In the genomic region with DNA sequence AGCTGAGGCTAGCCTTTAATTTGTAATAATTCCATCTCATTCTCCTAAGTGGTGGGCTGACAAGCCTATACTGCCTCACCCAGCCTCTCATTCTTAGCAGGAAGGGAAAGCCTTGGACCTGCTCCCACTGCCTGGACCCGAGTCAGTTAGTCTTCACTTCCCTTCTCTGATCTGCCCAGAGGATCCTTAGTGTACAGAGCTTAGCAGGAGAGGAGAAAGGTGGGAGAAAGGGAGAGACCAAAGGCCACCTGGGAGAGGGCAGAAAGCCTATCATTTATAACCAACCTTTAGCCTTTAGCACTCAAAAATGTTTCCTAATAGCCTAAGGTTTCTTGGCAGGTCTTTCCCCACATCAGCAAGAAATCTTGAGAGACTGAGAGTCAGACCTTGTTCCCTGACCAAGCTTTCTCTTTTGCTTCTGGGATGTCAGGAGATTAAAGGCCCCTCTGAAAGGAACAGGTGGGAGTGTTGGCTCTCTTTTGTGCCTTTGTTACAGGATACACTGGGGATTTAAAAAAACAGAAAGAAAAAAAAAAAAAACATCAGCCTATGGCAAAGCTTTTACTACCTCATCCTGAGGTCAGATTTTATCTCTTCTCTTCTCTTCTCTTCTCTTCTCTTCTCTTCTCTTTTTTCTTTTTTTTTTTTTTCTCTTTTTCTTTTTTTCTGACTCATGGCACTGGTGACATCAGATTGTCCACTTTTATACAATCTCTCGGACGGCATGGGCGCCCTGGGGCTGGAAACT, we compare ENCODE assay signal across 10 mouse cellular contexts. TPM values are rescaled to one million over a fixed set of nuclear protein-coding genes. Genes with fewer than 3 reads are reported as not detected.
DNase-seq lines count a peak whose midpoint lies in the region; ATAC-seq and TF ChIP-seq lines count a peak whose summit lies in the region.
"Had no signal": no experiment of that assay in that cellular context is flagged by ENCODE, and none has a peak within 500 bp of the region (broad histone marks: within the 10 kb centered on the region; RNA-seq: fewer than 3 reads in every experiment).

No protein-coding gene starts in this region.

- H3K4me2 ChIP-seq in intestine, embryonic 16.5 days (ENCODE audit: low read depth, low read length), result peak overlapping the region; percentile 7; the same call in 1 of the 2 replicates
- peak overlapping the region; percentile 97 for H3K4me2 ChIP-seq in neural tube, embryonic 13.5 days

- H3K9ac ChIP-seq in intestine, embryonic 16.5 days (ENCODE audit: low read depth, low read length), result no peak overlapping the region
- H3K9ac ChIP-seq in neural tube, embryonic 13.5 days, result peak overlapping the region; percentile 58

- no peak overlapping the region for H3K4me3 ChIP-seq in spleen, adult 2 months (ENCODE audit: extremely low read depth, insufficient read depth, insufficient read length)
- H3K4me3 ChIP-seq in intestine, embryonic 16.5 days (ENCODE audit: low read length), result no peak overlapping the region
- peak overlapping the region; percentile 71 for H3K4me3 ChIP-seq in neural tube, embryonic 13.5 days

- H3K27me3 ChIP-seq in spleen, adult 2 months (ENCODE audit: control insufficient read depth, insufficient read depth, low read length), result no peaks in the 10 kb centered on the region
- H3K27me3 ChIP-seq in intestine, embryonic 16.5 days (replicated peaks; ENCODE audit: control insufficient read depth, insufficient read depth, low read length), result no peaks in the 10 kb centered on the region
- no peaks in the 10 kb centered on the region for H3K27me3 ChIP-seq in neural tube, embryonic 13.5 days

- intact Hi-C loops in heart, postnatal 14 days (cut with DNase I), result loop anchor here (5.0 kb wide), 1 partner anchor 208 kb away; no protein-coding TSS in a partner anchor

- 0 out of 2 replicates have a peak, but pooled peaks cover 1% of the 10 kb centered on the region for H3K36me3 ChIP-seq in spleen, adult 2 months (ENCODE audit: control insufficient read depth, insufficient read depth, low read length)
- H3K36me3 ChIP-seq in intestine, embryonic 16.5 days (ENCODE audit: control insufficient read depth, insufficient read depth, low read length), result no peaks in the 10 kb centered on the region
- no peaks in the 10 kb centered on the region for H3K36me3 ChIP-seq in neural tube, embryonic 13.5 days

- no peaks in the 10 kb centered on the region for H3K9me3 ChIP-seq in intestine, embryonic 16.5 days (ENCODE audit: control insufficient read depth, low read length)
- no peaks in the 10 kb centered on the region for H3K9me3 ChIP-seq in neural tube, embryonic 13.5 days

- no peak for TF ChIP-seq CTCF in spleen, adult 2 months (IDR thresholded peaks at IDR 0.05; ENCODE audit: extremely low read depth, insufficient read depth, insufficient read length, insufficient replicate concordance)

- peak; percentile 93 for DNase-seq in heart, adult 11 months
- no peak for DNase-seq in heart, postnatal 14 days
- no peak for DNase-seq in spleen, adult 2 months (ENCODE audit: low read depth in 1 of 2, low spot score in 2 of 2)
- DNase-seq in spleen, adult 12 weeks (ENCODE audit: low spot score), result no peak
- no peak for DNase-seq in lung, postnatal 10 days
- no peak for DNase-seq in ovary, postnatal 14 days (ENCODE audit: low spot score)
- DNase-seq: adrenal gland, postnatal 14 days; layer of hippocampus, adult 9-11 months had no signal

- H3K27ac ChIP-seq in spleen, adult 2 months (ENCODE audit: insufficient read depth, low read length), result peak overlapping the region; percentile 98
- peak overlapping the region; percentile 79 for H3K27ac ChIP-seq in intestine, embryonic 16.5 days (ENCODE audit: low read length)
- peak overlapping the region; percentile 28; the same call in 1 of the 2 replicates for H3K27ac ChIP-seq in neural tube, embryonic 13.5 days (replicated peaks)

- WGBS in spleen, adult 2 months, result 47% methylated on average over 4 of the region's 4 CpGs
- 57% methylated on average over 4 of the region's 4 CpGs for WGBS in intestine, embryonic 16.5 days
- WGBS in neural tube, embryonic 13.5 days, result 75% methylated on average over 4 of the region's 4 CpGs

- no peak for TF ChIP-seq POLR2A in spleen, adult 2 months (IDR thresholded peaks at IDR 0.05; ENCODE audit: low read depth, low read length)

- H3K4me1 ChIP-seq in spleen, adult 2 months (ENCODE audit: control insufficient read depth, insufficient read depth, insufficient read length), result peaks cover 34% of the 10 kb centered on the region
- peaks cover 23% of the 10 kb centered on the region for H3K4me1 ChIP-seq in intestine, embryonic 16.5 days (ENCODE audit: control insufficient read depth, insufficient read depth, low read length)
- H3K4me1 ChIP-seq in neural tube, embryonic 13.5 days (replicated peaks), result peaks cover 63% of the 10 kb centered on the region

- peak; percentile 31 for ATAC-seq in intestine, embryonic 16.5 days
- no peak for ATAC-seq in neural tube, embryonic 13.5 days (ENCODE audit: low read depth)

RNA-seq across cellular contexts. Expression of a gene that starts 3.0 kb away (rescaled TPM):
- total RNA-seq in heart, postnatal 14 days (2021), result 10 to 100 TPM; 23.4 to 25.8 TPM
- polyA plus RNA-seq in spleen, adult 2 months (2012; rRNA removed), result 57.3 and 62.8 TPM in 2 replicates
- polyA plus RNA-seq in intestine, embryonic 16.5 days (2015; fragmentation: Nextera tagmentation; extraction: Ambion mirVana), result 22.0 and 27.7 TPM in 2 replicates
- polyA plus RNA-seq in neural tube, embryonic 13.5 days (2015; fragmentation: Nextera tagmentation; extraction: Ambion mirVana), result 17.5 and 20.4 TPM in 2 replicates

RNA-seq across cellular contexts. Expression of a gene that starts 21.1 kb away (rescaled TPM):
- 10 to 100 TPM; 15.7 to 16.5 TPM for total RNA-seq in heart, postnatal 14 days (2021)
- polyA plus RNA-seq in spleen, adult 2 months (2012; rRNA removed), result 11.5 and 13.5 TPM in 2 replicates
- polyA plus RNA-seq in intestine, embryonic 16.5 days (2015; fragmentation: Nextera tagmentation; extraction: Ambion mirVana), result 5.6 and 6.0 TPM in 2 replicates
- 4.7 TPM in 2 replicates for polyA plus RNA-seq in neural tube, embryonic 13.5 days (2015; fragmentation: Nextera tagmentation; extraction: Ambion mirVana)

RNA-seq across cellular contexts. Expression of a gene that starts 24.6 kb away (rescaled TPM):
- 10 to 100 TPM; 42.2 to 44.1 TPM for total RNA-seq in heart, postnatal 14 days (2021)
- 1.1 and 1.6 TPM in 2 replicates for polyA plus RNA-seq in spleen, adult 2 months (2012; rRNA removed)
- polyA plus RNA-seq in intestine, embryonic 16.5 days (2015; fragmentation: Nextera tagmentation; extraction: Ambion mirVana), result 2.4 and 2.7 TPM in 2 replicates
- polyA plus RNA-seq in neural tube, embryonic 13.5 days (2015; fragmentation: Nextera tagmentation; extraction: Ambion mirVana), result 0.54 and 1.7 TPM in 2 replicates

RNA-seq across cellular contexts. Expression of a gene that starts 47.8 kb away (rescaled TPM):
- total RNA-seq in heart, postnatal 14 days (2021), result 10 to 100 TPM; 84.8 to 93.3 TPM
- polyA plus RNA-seq in spleen, adult 2 months (2012; rRNA removed), result 64.2 and 72.8 TPM in 2 replicates
- polyA plus RNA-seq in intestine, embryonic 16.5 days (2015; fragmentation: Nextera tagmentation; extraction: Ambion mirVana), result 34.8 and 36.3 TPM in 2 replicates
- polyA plus RNA-seq in neural tube, embryonic 13.5 days (2015; fragmentation: Nextera tagmentation; extraction: Ambion mirVana), result 47.3 and 51.3 TPM in 2 replicates

RNA-seq across cellular contexts. Expression of a gene that starts 53.4 kb away (rescaled TPM):
- total RNA-seq in heart, postnatal 14 days (2021), result 100 to 1,000 TPM; 124 to 130 TPM
- 51.7 and 54.1 TPM in 2 replicates for polyA plus RNA-seq in spleen, adult 2 months (2012; rRNA removed)
- 84.2 and 98.1 TPM in 2 replicates for polyA plus RNA-seq in intestine, embryonic 16.5 days (2015; fragmentation: Nextera tagmentation; extraction: Ambion mirVana)
- 122 and 128 TPM in 2 replicates for polyA plus RNA-seq in neural tube, embryonic 13.5 days (2015; fragmentation: Nextera tagmentation; extraction: Ambion mirVana)

Comparison
In these comparisons a context has a peak if more than half of its experiments do, and no peak if none do; other contexts are left out.
1. H3K27ac ChIP-seq: peak in every context shown above with its lines; median percentile 98 in spleen, adult 2 months; 79 in intestine, embryonic 16.5 days; 28 in neural tube, embryonic 13.5 days.